Mouse (Mus musculus): ENCODE data around the gene Nek9. TPM values are rescaled to one million over a fixed set of nuclear protein-coding genes. Genes with fewer than 3 reads are reported as not detected.

The Nek9 gene
- polyA plus RNA-seq, 1 experiment from 2014 or later, result 14.7 TPM

- peaks cover 56% of the 10 kb centered on the region for H3K4me1 ChIP-seq (replicated peaks)
- 66% methylated on average over 8 of the region's 8 CpGs for WGBS
- H3K27ac ChIP-seq (replicated peaks), result peak overlapping the region; percentile 9; the same call in 1 of the 2 replicates
- H3K9me3 ChIP-seq, result no peaks in the 10 kb centered on the region
- ATAC-seq (ENCODE audit: low read depth), result no peak
- H3K27me3 ChIP-seq, result no peaks in the 10 kb centered on the region
- H3K9ac ChIP-seq, result peak overlapping the region; percentile 50
- H3K4me2 ChIP-seq, result peak overlapping the region; percentile 89
- no peaks in the 10 kb centered on the region for H3K36me3 ChIP-seq
- no peak overlapping the region for H3K4me3 ChIP-seq
Measured at GRCm38 (mm10) chr12:85372068-85372665, 33.0 kb upstream of the Nek9 start.

- H3K9ac ChIP-seq, result no peak overlapping the region
- no peak overlapping the region for H3K4me2 ChIP-seq
- ATAC-seq (ENCODE audit: low read depth), result no peak
- H3K27me3 ChIP-seq, result no peaks in the 10 kb centered on the region
- H3K4me1 ChIP-seq (replicated peaks), result peaks cover 60% of the 10 kb centered on the region
- no peak overlapping the region; the same call in 1 of the 2 replicates for H3K27ac ChIP-seq (replicated peaks)
- 86% methylated on average over 6 of the region's 6 CpGs for WGBS
- H3K36me3 ChIP-seq, result no peaks in the 10 kb centered on the region
- H3K4me3 ChIP-seq, result no peak overlapping the region
- no peaks in the 10 kb centered on the region for H3K9me3 ChIP-seq
Measured at GRCm38 (mm10) chr12:85368441-85369063, 29.4 kb upstream of the Nek9 start.

DNA sequence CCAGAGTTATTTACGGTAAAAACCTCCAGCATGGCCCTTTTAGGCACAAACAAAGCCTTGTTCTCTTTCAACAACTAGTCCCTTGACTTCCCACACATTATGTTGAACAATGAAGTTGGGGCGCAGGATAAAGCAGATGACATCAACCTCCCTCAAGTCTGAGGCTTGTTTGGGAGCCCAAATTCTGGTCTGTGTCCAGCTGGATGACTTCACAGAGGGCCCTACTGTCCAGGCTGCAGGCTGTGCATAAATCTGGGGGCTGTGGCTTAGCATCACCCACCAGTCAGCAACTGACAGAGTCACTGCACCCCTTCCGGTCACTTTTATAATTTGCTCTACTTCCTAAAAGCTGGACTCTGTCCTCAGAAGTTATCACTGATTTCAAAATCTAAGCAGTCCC, 27.1 kb upstream of the Nek9 start:
- Histone ChIP-seq H3K27me3 (no peaks in the 10 kb centered on the region), H3K9ac (no peak overlapping the region), H3K4me2 (no peak overlapping the region), H3K4me1 (replicated peaks) (peaks cover 37% of the 10 kb centered on the region), H3K36me3 (peaks cover 7% of the 10 kb centered on the region; the same call in 1 of the 2 replicates), H3K27ac (replicated peaks) (peak overlapping the region; percentile 73), H3K4me3 (no peak overlapping the region), H3K9me3 (no peaks in the 10 kb centered on the region)
- 58% methylated on average over 3 of the region's 3 CpGs for WGBS
- ATAC-seq (ENCODE audit: low read depth), result peak; percentile 90

DNA sequence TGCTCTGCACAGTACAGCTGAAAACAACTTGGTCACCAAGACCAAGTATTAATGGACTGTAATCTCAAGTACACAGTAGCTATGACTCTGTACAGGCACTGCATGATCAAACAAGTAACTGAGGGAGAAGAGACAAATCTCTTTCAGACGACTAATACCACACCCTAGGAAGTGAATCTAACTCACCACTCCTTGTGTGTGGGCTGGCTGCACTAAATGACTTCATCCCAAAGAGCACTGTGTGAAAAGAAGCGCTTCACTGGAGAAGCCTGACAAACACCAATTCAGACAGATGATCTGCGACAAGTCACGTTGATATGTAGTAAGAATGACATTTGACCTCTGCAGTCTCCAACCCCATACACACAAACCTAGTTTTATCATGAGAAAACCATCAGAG, 23.3 kb upstream of the Nek9 start:
- H3K36me3 ChIP-seq, result peaks cover 7% of the 10 kb centered on the region; the same call in 1 of the 2 replicates
- WGBS, result 80% methylated on average over 4 of the region's 4 CpGs
- no peak overlapping the region for H3K27ac ChIP-seq (replicated peaks)
- no peak overlapping the region for H3K4me2 ChIP-seq
- H3K9ac ChIP-seq, result no peak overlapping the region
- H3K27me3 ChIP-seq, result no peaks in the 10 kb centered on the region
- no peak for ATAC-seq (ENCODE audit: low read depth)
- peaks cover 16% of the 10 kb centered on the region for H3K4me1 ChIP-seq (replicated peaks)
- no peaks in the 10 kb centered on the region for H3K9me3 ChIP-seq
- H3K4me3 ChIP-seq, result no peak overlapping the region

- peaks cover 7% of the 10 kb centered on the region; the same call in 1 of the 2 replicates for H3K36me3 ChIP-seq
- H3K4me2 ChIP-seq, result no peak overlapping the region
- no peaks in the 10 kb centered on the region for H3K9me3 ChIP-seq
- no peak overlapping the region for H3K4me3 ChIP-seq
- no peaks in the 10 kb centered on the region for H3K27me3 ChIP-seq
- H3K27ac ChIP-seq (replicated peaks), result no peak overlapping the region
- peaks cover 12% of the 10 kb centered on the region for H3K4me1 ChIP-seq (replicated peaks)
- no peak overlapping the region for H3K9ac ChIP-seq
- ATAC-seq (ENCODE audit: low read depth), result no peak
Measured at GRCm38 (mm10) chr12:85361580-85361979, 22.4 kb upstream of the Nek9 start.

GRCm38 (mm10) chr12:85361165-85361564, 22.0 kb upstream of the Nek9 start:
- Histone ChIP-seq H3K4me2 (no peak overlapping the region), H3K9ac (no peak overlapping the region), H3K9me3 (no peaks in the 10 kb centered on the region), H3K36me3 (peaks cover 7% of the 10 kb centered on the region; the same call in 1 of the 2 replicates), H3K4me3 (no peak overlapping the region), H3K27me3 (no peaks in the 10 kb centered on the region), H3K27ac (replicated peaks) (no peak overlapping the region), H3K4me1 (replicated peaks) (peaks cover 8% of the 10 kb centered on the region)
- ATAC-seq (ENCODE audit: low read depth), result no peak
- 64% methylated on average over 3 of the region's 3 CpGs for WGBS

GRCm38 (mm10) chr12:85354061-85354460, 14.9 kb upstream of the Nek9 start:
- Histone ChIP-seq H3K9me3 (no peaks in the 10 kb centered on the region), H3K9ac (no peak overlapping the region), H3K4me1 (replicated peaks) (peaks cover 8% of the 10 kb centered on the region; the same call in 1 of the 2 replicates), H3K36me3 (peaks cover 26% of the 10 kb centered on the region), H3K27ac (replicated peaks) (no peak overlapping the region), H3K4me3 (no peak overlapping the region), H3K27me3 (no peaks in the 10 kb centered on the region), H3K4me2 (no peak overlapping the region)
- WGBS, result 87% methylated on average over 3 of the region's 3 CpGs
- no peak for ATAC-seq (ENCODE audit: low read depth)

DNA sequence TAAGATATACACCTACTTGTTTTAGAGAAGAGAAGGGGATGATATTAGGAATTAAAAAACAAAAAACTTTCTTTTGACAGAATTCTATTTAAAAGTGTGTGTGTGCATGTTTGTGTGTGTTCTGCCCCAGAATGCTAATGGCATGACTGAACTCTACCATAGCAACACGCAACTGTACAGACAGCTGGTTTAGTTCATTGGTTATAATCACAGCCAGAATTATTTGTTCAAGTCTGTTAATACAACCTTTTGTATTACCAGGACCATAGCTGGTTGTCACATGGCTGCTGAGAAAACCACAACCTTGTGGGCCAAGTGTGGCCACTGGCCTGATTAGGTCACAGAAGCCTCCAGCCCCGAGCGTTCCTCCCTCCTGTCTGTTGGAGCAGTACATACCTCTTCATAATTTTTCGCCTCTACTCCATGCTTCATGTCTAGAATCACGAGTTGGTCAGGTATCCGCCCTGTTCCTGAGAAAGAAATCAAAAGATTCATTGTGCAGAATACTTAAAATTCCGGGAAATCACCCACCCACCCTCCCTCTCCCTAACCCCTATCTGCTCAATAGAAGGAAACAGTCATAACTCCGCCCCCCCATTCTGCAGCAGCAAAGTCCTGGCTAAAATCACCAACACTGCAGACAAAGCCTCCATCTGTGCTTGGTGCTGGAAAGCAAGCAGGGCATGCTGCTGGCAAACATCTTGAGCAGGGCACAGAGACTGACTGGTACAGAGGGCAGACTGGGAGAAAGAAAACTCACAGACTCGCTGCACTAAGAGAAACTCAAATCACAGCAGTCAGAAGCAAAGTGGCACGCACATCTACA, 11.5 kb upstream of the Nek9 start:
- Histone ChIP-seq H3K9me3 (no peaks in the 10 kb centered on the region), H3K27ac (replicated peaks) (peak overlapping the region; percentile 75), H3K4me1 (replicated peaks) (peaks cover 14% of the 10 kb centered on the region; the same call in 1 of the 2 replicates), H3K4me3 (no peak overlapping the region), H3K9ac (no peak overlapping the region), H3K4me2 (no peak overlapping the region), H3K27me3 (no peaks in the 10 kb centered on the region), H3K36me3 (peaks cover 45% of the 10 kb centered on the region)
- peak; percentile 64 for ATAC-seq (ENCODE audit: low read depth)
- WGBS, result 64% methylated on average over 10 of the region's 10 CpGs

- H3K4me2 ChIP-seq, result no peak overlapping the region
- H3K36me3 ChIP-seq, result peaks cover 41% of the 10 kb centered on the region
- H3K4me3 ChIP-seq, result no peak overlapping the region
- ATAC-seq (ENCODE audit: low read depth), result no peak
- no peak overlapping the region for H3K9ac ChIP-seq
- no peaks in the 10 kb centered on the region for H3K9me3 ChIP-seq
- 88% methylated on average over 6 of the region's 6 CpGs for WGBS
- peaks cover 14% of the 10 kb centered on the region; the same call in 1 of the 2 replicates for H3K4me1 ChIP-seq (replicated peaks)
- no peak overlapping the region for H3K27ac ChIP-seq (replicated peaks)
- no peaks in the 10 kb centered on the region for H3K27me3 ChIP-seq
Measured at GRCm38 (mm10) chr12:85348338-85348737, 9.2 kb upstream of the Nek9 start.

DNA sequence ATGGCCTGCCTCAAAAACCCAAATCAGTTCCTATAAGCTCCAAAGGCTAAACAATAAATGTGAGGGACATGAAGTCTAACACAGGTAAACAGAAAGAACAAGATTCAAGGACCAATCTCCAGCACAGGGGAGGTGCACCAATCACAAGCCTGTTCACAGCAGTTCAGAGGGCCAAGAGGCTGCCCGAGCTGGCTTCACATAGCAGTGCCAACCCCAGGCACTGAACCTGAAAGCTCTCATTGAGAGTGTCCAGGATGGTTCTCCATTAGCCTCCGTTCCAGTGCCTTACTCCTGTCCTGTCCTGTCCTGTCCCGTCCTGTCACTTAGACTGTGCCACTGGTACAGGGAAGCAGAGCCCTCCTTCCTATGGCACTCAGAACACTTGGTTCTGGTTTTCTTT, 8.0 kb upstream of the Nek9 start:
- Histone ChIP-seq H3K4me1 (replicated peaks) (peaks cover 14% of the 10 kb centered on the region; the same call in 1 of the 2 replicates), H3K9me3 (no peaks in the 10 kb centered on the region), H3K27me3 (no peaks in the 10 kb centered on the region), H3K4me3 (no peak overlapping the region), H3K4me2 (no peak overlapping the region), H3K27ac (replicated peaks) (0 out of 2 replicates have a peak overlapping the region, but pooled peaks have one; percentile 28), H3K36me3 (peaks cover 37% of the 10 kb centered on the region), H3K9ac (no peak overlapping the region)
- ATAC-seq (ENCODE audit: low read depth), result no peak
- WGBS, result 83% methylated on average over 3 of the region's 3 CpGs

DNA sequence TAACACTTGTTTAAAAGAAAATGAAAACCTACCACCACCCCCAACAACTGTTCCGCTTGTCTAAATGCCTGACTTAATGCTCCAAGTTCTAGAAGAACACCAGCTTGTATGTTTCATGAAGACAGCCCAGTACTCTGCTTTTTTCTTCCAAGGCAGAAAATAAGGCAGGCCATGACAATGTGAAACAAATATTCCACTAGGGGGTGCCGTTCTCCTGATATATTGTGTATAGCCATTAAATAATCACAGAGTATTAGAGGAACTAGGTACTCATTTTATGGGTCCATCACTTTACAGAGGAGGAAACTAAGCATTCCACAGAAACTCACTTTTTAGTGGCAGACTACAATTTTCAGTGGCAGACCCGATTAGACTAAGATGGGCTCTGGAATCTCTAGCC, 7.2 kb upstream of the Nek9 start:
- no peak overlapping the region for H3K27ac ChIP-seq (replicated peaks)
- H3K9ac ChIP-seq, result no peak overlapping the region
- 0 out of 2 replicates have a peak, but pooled peaks have one; percentile 12 for ATAC-seq (ENCODE audit: low read depth)
- H3K4me2 ChIP-seq, result no peak overlapping the region
- peaks cover 37% of the 10 kb centered on the region for H3K36me3 ChIP-seq
- no peak overlapping the region for H3K4me3 ChIP-seq
- no peaks in the 10 kb centered on the region for H3K9me3 ChIP-seq
- no peaks in the 10 kb centered on the region for H3K27me3 ChIP-seq
- H3K4me1 ChIP-seq (replicated peaks), result peaks cover 8% of the 10 kb centered on the region
- 67% methylated on average over 3 of the region's 3 CpGs for WGBS

DNA sequence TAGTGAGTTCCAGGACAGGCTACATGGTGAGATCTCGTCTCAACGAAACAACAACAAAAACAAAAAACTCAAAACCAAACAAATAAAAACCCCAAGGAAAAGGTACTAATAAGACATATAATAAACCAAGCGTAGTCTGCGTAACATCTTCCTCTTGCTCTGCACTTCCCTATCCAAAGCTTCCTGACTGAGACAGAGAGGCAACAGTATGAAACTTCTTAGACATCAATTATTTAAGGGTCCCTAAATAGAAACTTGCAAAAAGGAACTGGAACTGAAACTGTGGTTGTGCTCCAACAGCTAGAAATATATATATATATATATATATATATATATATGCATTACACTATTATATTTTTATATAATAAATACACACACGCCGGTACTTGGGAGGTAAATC, 6.4 kb upstream of the Nek9 start:
- no peaks in the 10 kb centered on the region for H3K9me3 ChIP-seq
- WGBS, result 95% methylated on average over 6 of the region's 6 CpGs
- H3K4me2 ChIP-seq, result no peak overlapping the region
- peaks cover 10% of the 10 kb centered on the region; the same call in 1 of the 2 replicates for H3K4me1 ChIP-seq (replicated peaks)
- H3K27ac ChIP-seq (replicated peaks), result no peak overlapping the region
- no peaks in the 10 kb centered on the region for H3K27me3 ChIP-seq
- no peak for ATAC-seq (ENCODE audit: low read depth)
- H3K36me3 ChIP-seq, result peaks cover 37% of the 10 kb centered on the region
- H3K4me3 ChIP-seq, result no peak overlapping the region
- no peak overlapping the region for H3K9ac ChIP-seq

Data from neural tube, embryonic 13.5 days (tissue).